9 mouse cellular contexts compared by ENCODE assay signal in genomic region chr7:114171354-114172097, GRCm38 (mm10). TPM values are rescaled to one million over a fixed set of nuclear protein-coding genes. Genes with fewer than 3 reads are reported as not detected.
DNase-seq lines count a peak whose midpoint lies in the region; ATAC-seq lines count a peak whose summit lies in the region.
"Had no signal": no experiment of that assay in that cellular context is flagged by ENCODE, and none has a peak within 500 bp of the region (broad histone marks: within the 10 kb centered on the region; RNA-seq: fewer than 3 reads in every experiment).

No protein-coding gene starts in this region.

- H3K4me2 ChIP-seq in heart, embryonic 14.5 days (ENCODE audit: low read length): no peak overlapping the region
- no peak overlapping the region for H3K4me2 ChIP-seq in liver, embryonic 11.5 days
- H3K4me2 ChIP-seq: hindbrain, embryonic 14.5 days had no signal

- peak; percentile 39 for DNase-seq in 3134 (ENCODE audit: extremely low read depth, insufficient read length, low spot score)
- DNase-seq in CD4-positive helper T cell, adult 2 months (ENCODE audit: low read depth, low spot score): peak; percentile 31
- DNase-seq in liver, embryonic 11.5 days (ENCODE audit: low spot score): no peak
- DNase-seq in gastrocnemius, postnatal 36 days: no peak
- DNase-seq: adrenal gland, postnatal 10 days had no signal

- H3K9ac ChIP-seq in heart, embryonic 14.5 days (ENCODE audit: low read length): no peak overlapping the region
- no peak overlapping the region for H3K9ac ChIP-seq in liver, embryonic 11.5 days (ENCODE audit: low read depth, low read length)
- H3K9ac ChIP-seq: hindbrain, embryonic 14.5 days had no signal

- 15% methylated on average over 8 of the region's 8 CpGs for WGBS in heart, embryonic 14.5 days
- WGBS in liver, embryonic 11.5 days: 40% methylated on average over 8 of the region's 8 CpGs

- peaks cover 15 to 28% of the 10 kb centered on the region in 2 experiments for H3K4me1 ChIP-seq in heart, embryonic 14.5 days (ENCODE audit: control insufficient read depth in 2 of 2, insufficient read depth in 2 of 2, low read length in 2 of 2)
- peaks cover 6% of the 10 kb centered on the region; the same call in 1 of the 2 replicates for H3K4me1 ChIP-seq in liver, embryonic 11.5 days (replicated peaks; ENCODE audit: control insufficient read depth, insufficient read depth, low read length)

- H3K27me3 ChIP-seq in heart, embryonic 14.5 days (ENCODE audit: control insufficient read depth, insufficient read depth, low read length): no peaks in the 10 kb centered on the region
- H3K27me3 ChIP-seq in liver, embryonic 11.5 days (replicated peaks; ENCODE audit: control insufficient read depth, insufficient read depth, low read length): no peaks in the 10 kb centered on the region

- H3K4me3 ChIP-seq in heart, embryonic 14.5 days (ENCODE audit: control insufficient read depth in 1 of 2, insufficient read depth in 1 of 2, low read depth in 1 of 2, low read length in 2 of 2): no peak overlapping the region
- H3K4me3 ChIP-seq in liver, embryonic 11.5 days (ENCODE audit: low read depth, low read length): no peak overlapping the region

- intact Hi-C loops in gastrocnemius, postnatal 36 days (cut with DNase I): no loop called here

- peak; percentile 54; the same call in 1 of the 2 replicates for ATAC-seq in heart, embryonic 14.5 days (ENCODE audit: insufficient number of reproducible peaks, insufficient read depth, low FRiP score, low read depth)
- no peak for ATAC-seq in liver, embryonic 11.5 days (replicated peaks; ENCODE audit: low FRiP score)
- no peak for ATAC-seq in cerebellum, adult (ENCODE audit: insufficient number of reproducible peaks, low FRiP score, low TSS enrichment)
- ATAC-seq in megakaryocyte-erythroid progenitor cell, adult 5-6 weeks (replicated peaks; ENCODE audit: low FRiP score, low TSS enrichment, poor library complexity, severe bottlenecking): no peak

- H3K36me3 ChIP-seq in heart, embryonic 14.5 days (ENCODE audit: control insufficient read depth, insufficient read depth, low read length): no peaks in the 10 kb centered on the region
- no peaks in the 10 kb centered on the region for H3K36me3 ChIP-seq in liver, embryonic 11.5 days (ENCODE audit: control insufficient read depth, insufficient read depth, low read length)

- H3K9me3 ChIP-seq in heart, embryonic 14.5 days (ENCODE audit: control insufficient read depth, low read length): no peaks in the 10 kb centered on the region
- H3K9me3 ChIP-seq in liver, embryonic 11.5 days (ENCODE audit: control insufficient read depth, low read length): no peaks in the 10 kb centered on the region

- peak overlapping the region; percentile 75 to 83 for H3K27ac ChIP-seq in heart, embryonic 14.5 days (replicated peaks in 1 of 2; ENCODE audit: control insufficient read depth in 1 of 2, insufficient read depth in 1 of 2, low read depth in 2 of 2, low read length in 2 of 2)
- H3K27ac ChIP-seq in liver, embryonic 11.5 days (ENCODE audit: low read depth, low read length): peak overlapping the region; percentile 1; the same call in 1 of the 2 replicates
- H3K27ac ChIP-seq: hindbrain, embryonic 14.5 days had no signal

RNA-seq across cellular contexts. Expression of gene Rras2, which starts 53.9 kb away (rescaled TPM):
- 56.3 and 63.2 TPM in 2 replicates for polyA plus RNA-seq in heart, embryonic 14.5 days (2014; fragmentation: Nextera tagmentation; extraction: Ambion mirVana)
- polyA plus RNA-seq in liver, embryonic 11.5 days (2014; fragmentation: Nextera tagmentation; extraction: Ambion mirVana): 20.1 and 20.4 TPM in 2 replicates
- 1.2 and 3.8 TPM in 2 replicates for total RNA-seq in megakaryocyte-erythroid progenitor cell, adult 5-6 weeks (2014; fragmentation: Nextera tagmentation)
- 2.1 and 3.4 TPM in 2 replicates for total RNA-seq in megakaryocyte-erythroid progenitor cell, adult 5-6 weeks (2017)
- 10 to 100 TPM; 15.3 to 15.7 TPM for total RNA-seq in gastrocnemius, postnatal 36 days (2021)

Comparison
In these comparisons a context has a peak if more than half of its experiments do, and no peak if none do; other contexts are left out.
1. DNase-seq: peak in 3134 (single experiment) and CD4-positive helper T cell, adult 2 months (single experiment); none in liver, embryonic 11.5 days (single experiment) and gastrocnemius, postnatal 36 days (0 of 2).